Mouse (Mus musculus) small intestine, adult 2 months (tissue): ENCODE data around the gene Nynrin.

Experiments used
- CTCF ChIP-seq: fragments of 200-500 bp; IDR thresholded peaks from 2 replicates; pipeline ENCODE4 v1.5.1; 2012; ENCODE audit warnings: low read depth, mild to moderate bottlenecking, control low read depth, inconsistent platforms, low read length, moderate library complexity, mixed read lengths; ENCODE audit not compliant: insufficient replicate concordance, insufficient read length; ENCODE audit errors: extremely low read depth
- POLR2A ChIP-seq: fragments of 200-500 bp; IDR thresholded peaks from 2 replicates; pipeline ENCODE4 v1.6.1; 2012; ENCODE audit warnings: low read depth, mild to moderate bottlenecking, control low read depth, inconsistent platforms, low read length, moderate library complexity

DNA sequence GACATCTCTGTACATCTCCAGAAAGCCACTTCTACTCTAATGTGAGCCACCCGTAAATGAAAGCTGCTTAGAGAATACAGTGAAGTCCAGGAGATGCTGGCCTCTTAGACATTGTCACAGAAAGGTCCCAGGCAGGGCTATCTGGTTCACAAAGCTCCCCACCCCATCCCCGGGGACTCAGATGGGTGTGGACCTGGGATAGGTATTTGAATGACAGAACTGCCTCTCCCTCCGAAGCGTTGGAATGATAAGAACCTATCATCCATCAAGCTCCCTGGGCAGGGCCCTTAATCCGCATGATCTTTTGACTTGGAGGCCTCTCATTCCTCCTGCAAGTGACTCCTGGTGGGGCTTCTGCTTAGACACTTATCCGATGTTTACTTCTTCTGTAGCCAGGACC, 2.9 kb upstream of the Nynrin start:
- no peak for TF ChIP-seq CTCF
- no peak for TF ChIP-seq POLR2A
